Mouse (Mus musculus): Measurements from ENCODE around the gene Pskh1.

Pskh1 gene

GRCm38 (mm10) chr8:105892432-105892831, 7.8 kb upstream of the Pskh1 start:
- DNase-seq (ENCODE audit: low read depth, low spot score), result no peak

GRCm38 (mm10) chr8:105893339-105893738, 6.9 kb upstream of the Pskh1 start, which contains the start of gene Nrn1l:
Nrn1l (plus strand) TSS chr8:105893567.
- DNase-seq (ENCODE audit: low read depth, low spot score), result peak; percentile 53

DNA sequence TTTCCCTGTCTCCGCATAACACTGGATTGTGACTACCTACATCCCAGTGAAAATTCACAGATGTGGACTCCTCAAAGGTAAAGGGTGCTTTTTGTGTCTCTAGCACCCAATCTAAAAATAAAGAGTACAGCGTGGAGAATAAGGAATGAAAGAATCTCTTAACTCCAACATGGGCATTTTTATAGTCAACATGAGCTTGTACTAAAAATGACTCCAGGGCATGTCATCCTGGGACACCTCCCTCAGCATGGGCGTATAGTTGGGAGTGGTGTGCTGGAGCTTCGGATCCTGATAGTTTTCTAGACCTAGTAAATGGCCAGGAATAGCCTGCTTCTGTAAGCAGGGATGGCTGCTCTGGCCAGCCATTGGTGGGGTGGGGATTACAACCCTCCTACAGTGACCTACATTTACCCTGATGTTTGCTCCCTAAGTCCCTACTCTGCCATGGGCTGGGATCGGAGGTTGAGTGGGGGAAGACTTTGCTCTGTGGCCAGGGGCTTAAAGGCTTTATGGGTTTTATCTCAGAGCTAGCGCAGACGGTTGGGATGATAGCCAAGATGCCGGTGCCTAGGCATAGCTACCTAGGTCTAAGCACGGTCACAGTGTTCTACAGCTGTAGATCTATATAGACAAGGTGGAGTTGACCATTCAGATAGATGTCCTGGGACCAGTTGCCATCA, 2.3 kb upstream of the Pskh1 start:
- DNase-seq (ENCODE audit: low read depth, low spot score), result peak; percentile 72

GRCm38 (mm10) chr8:105900941-105901616, 838 bp downstream of the Pskh1 start:
- no peak for DNase-seq (ENCODE audit: low read depth, low spot score)

GRCm38 (mm10) chr8:105919390-105919789, 19.1 kb downstream of the Pskh1 start:
- DNase-seq (ENCODE audit: low read depth, low spot score), result no peak

- no peak for DNase-seq (ENCODE audit: low read depth, low spot score)
These were observed 24.9 kb downstream of the Pskh1 start for GRCm38 (mm10) chr8:105925123-105925522.

DNA sequence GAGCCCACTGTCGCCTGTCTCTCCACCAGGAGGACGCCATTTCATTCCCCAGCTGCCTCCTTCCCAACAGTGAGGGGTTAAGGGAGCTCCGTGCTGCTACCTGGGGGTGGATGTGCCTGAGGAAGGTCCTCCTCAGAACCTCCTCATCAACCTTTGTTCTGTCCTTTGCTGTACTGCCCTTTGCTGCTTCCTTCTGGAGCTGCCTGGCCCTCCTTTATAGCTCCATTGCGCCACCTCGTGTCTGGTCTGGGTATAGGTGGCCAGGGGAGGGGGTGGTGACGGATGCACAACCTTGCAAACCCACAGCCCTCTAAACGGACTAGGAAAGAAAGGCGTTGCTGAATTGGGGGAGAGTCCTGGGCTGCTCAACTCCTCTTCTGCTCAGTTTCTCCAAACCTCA, 30.4 kb downstream of the Pskh1 start:
- peak; percentile 55 for DNase-seq (ENCODE audit: low read depth, low spot score)

DNA sequence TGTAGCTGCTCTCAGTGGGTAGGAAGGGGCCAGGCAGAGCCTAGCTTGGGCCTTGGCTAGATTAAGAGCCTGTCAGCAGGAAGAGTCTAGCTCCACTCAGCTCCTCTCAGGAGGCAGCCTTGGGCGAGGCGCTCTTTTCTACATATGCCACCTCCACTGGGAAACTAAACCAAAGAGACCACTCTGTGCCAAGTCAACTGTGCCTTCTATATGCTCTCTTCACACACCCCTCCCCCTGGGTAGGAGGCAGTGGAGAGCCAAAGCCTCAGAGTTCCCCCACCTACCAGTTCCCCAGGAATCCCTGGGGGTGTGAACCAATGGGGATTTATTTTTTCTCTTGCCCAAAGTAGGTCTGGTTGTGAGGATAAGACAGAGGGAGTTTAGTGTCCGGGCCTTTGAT, 31.0 kb downstream of the Pskh1 start:
- DNase-seq (ENCODE audit: low read depth, low spot score), result no peak

DNA sequence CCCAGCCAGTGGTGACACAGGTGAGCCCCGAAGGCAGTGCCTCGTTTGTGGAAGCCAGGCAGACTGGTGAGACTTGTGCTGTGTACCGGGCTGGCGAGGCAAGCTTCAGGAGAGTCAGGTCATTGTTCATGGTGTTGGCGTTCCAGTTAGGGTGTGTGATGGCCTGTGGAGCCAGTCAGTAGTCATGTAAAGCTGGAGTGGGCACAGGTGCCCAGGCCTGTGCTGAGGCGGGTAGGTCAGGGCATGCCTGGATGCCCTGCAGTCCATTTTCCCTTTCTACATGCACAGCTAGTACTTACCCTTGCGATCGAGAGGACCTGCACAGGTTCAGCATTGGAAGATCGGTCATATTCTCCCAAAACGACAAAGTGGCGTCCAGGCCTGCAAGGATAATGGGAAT, 32.3 kb downstream of the Pskh1 start:
- DNase-seq (ENCODE audit: low read depth, low spot score), result no peak

DNA sequence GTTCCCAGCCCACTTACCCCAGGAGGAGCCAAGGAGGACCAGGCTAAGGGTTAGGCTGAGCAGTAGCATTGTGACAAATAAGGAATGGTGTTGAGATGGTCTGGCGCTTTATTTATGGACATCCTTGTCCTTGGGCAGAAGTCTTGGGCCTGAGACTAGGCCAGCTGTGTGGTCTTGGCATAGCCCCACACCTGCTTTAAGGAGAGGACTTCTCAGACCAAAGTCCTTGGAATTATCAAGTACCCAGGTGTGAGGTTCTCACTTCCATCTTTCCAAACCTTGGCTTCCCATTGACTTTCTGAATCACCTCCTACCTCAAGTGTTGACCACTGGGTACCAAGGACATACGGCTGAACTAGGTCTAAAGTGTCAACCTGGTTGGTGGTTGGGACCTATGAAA, 33.5 kb downstream of the Pskh1 start, which contains the start of gene Ctrl:
Gene Ctrl, minus strand, starts transcription at position 101 of the 400 bp plus-strand sequence.
- DNase-seq (ENCODE audit: low read depth, low spot score), result no peak

GRCm38 (mm10) chr8:105935105-105935504, 34.9 kb downstream of the Pskh1 start:
- no peak for DNase-seq (ENCODE audit: low read depth, low spot score)

DNA sequence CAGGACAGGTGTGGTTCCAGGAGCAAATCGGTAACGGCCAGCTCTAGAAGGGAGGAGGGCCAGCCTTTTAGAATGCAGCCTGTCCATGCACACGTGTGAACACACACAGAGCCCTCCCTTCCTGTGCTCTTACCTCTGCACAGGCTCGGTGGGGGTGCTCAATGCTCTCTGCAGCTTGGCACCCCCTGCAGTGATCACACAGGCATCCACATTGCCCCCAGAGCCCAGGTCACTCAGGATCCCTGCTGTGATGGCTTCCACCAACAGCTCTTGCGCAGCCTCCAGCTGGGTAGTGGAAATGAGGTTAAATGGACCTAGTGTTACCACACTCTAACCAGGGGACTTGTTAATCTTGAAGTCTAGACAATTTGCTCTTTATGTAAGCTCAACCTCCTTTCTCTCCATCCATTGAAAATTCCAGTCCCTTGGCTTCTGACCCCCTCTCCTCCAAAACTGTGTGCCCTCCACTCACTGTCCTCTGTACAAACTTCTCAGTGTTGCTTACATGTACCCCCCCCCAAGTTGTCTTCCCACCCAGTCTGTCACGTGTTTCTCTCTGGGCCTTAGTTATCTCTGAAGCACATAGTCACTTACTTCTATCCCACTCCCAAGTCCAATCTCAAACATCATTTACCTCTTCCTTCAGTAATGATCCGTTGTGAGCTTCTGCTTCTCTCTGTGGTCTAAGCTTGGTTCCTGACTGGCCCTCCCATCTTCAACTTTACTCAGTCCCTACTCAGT, 35.8 kb downstream of the Pskh1 start:
- DNase-seq (ENCODE audit: low read depth, low spot score), result no peak

- peak; percentile 77 for DNase-seq (ENCODE audit: low read depth, low spot score)
These were observed 36.7 kb downstream of the Pskh1 start for GRCm38 (mm10) chr8:105936866-105937475.

DNA sequence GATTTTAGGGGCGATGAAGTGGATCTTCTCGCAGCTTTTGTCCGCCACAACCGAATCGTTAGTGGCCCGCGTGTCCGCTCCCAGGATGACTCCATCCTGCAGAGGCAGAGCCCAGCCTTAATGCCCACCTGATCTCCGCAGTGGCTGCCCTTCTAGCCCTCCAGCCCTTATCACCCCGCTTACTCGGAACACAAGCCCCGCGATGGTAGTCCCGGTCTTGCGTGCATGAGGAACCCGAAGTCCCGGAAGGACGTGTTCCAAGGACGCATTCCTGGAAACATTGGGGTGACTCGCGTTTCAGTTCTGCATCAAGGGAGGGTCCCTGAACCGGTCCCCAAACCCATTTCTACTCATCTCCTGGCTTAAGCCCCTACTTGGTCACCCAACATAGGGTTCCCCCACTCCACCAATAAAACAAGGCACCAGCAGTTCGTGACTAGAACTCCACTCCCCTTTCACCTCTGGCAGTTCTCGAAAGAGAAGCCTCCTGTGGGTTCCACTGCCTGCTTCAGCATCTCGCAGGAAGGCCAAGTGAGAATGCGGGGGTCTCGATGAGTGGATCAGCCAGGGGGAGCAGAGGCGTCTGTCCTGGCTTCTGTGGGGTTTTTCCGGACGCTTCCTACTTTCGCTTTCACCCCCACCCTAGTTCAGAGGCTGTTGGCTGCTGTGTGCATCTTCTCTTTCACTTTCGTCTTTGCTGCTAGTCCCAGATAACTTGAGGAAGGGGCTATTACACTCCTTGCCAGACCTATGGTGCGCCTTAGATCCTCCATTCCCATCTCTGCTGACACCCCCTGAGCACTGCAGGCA, 37.5 kb downstream of the Pskh1 start:
- DNase-seq (ENCODE audit: low read depth, low spot score), result no peak

DNA sequence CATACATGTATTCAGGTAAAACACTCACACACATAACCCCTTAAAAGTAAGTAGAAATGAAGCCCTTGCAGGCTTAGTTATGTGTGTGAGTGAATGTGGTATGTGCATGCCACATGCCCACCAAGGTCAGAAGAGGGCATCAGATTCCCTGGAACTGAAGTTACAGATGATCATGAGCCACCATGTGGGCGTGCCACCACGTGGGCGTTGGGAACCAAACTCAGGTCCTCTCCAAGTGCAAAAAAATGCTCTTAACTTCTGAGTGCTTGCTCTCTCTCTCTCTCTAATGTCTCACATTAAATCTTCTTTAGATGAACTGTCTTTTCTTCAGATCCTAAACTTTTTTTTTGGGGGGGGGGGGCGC, 38.0 kb downstream of the Pskh1 start, which contains the start of gene Psmb10:
Gene Psmb10, minus strand, starts transcription at position 139 of the 364 bp plus-strand sequence.
- no peak for DNase-seq (ENCODE audit: low read depth, low spot score)

- DNase-seq (ENCODE audit: low read depth, low spot score), result no peak
These were observed 41.8 kb downstream of the Pskh1 start for GRCm38 (mm10) chr8:105942026-105942425.

DNA sequence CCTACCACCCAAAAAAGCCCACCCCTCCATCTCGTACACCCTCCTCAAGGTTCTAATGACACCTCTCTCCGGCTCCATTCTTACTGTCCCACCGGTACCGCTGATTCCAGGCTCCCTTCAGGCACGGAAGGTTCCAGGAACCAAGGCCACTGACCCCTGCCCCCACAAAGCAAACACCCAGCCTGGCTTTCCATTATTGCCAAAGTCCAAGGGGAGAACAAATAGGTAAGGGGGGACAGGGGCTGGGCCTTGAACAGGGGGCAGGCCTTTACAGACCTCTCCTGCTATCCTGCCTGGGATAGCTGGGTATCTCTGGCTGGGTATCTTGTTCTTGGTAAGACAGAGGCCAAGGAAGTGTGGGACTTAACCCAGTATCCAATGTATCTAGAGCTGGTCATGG, 42.3 kb downstream of the Pskh1 start:
- DNase-seq (ENCODE audit: low read depth, low spot score), result no peak

DNA sequence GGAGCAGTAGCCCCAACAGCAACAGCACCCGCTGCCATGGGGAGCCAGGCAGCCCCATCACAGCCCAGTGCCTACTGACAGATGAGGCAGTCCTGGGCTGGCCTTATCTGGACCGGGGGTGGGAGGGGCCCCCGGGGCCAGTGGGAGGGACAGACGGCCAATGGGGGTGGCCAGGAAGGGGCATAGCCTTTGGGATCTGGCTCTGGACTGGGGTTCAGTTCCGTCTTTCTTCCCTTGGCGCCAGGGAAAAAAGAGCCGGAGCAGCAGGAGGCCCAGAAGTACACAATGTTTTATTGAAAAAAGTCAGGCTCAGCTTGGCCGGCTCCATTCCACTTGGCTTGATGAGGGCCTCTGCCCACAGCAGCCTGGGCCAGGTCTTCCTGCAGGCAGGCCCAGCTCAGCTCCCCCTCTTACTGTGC, 43.1 kb downstream of the Pskh1 start, which contains the start of gene Lcat:
Gene Lcat, minus strand, starts transcription at position 62 of the 419 bp plus-strand sequence.
- DNase-seq (ENCODE audit: low read depth, low spot score), result no peak

- no peak for DNase-seq (ENCODE audit: low read depth, low spot score)
These were observed 49.1 kb downstream of the Pskh1 start for GRCm38 (mm10) chr8:105949350-105949749.

GRCm38 (mm10) chr8:105951057-105951659, 50.9 kb downstream of the Pskh1 start:
- no peak for DNase-seq (ENCODE audit: low read depth, low spot score)

- DNase-seq (ENCODE audit: low read depth, low spot score), result no peak
These were observed 56.3 kb downstream of the Pskh1 start for GRCm38 (mm10) chr8:105956556-105956955.

Data from retina, adult 2 months (tissue).